Mouse (Mus musculus): Measurements from ENCODE around the gene Myocos.
"Not testable (repeated sequence)": the region's sequence is repeated elsewhere in the genome, so short reads cannot be mapped to it uniquely, and the experiment has no call there.

Myocos gene

DNA sequence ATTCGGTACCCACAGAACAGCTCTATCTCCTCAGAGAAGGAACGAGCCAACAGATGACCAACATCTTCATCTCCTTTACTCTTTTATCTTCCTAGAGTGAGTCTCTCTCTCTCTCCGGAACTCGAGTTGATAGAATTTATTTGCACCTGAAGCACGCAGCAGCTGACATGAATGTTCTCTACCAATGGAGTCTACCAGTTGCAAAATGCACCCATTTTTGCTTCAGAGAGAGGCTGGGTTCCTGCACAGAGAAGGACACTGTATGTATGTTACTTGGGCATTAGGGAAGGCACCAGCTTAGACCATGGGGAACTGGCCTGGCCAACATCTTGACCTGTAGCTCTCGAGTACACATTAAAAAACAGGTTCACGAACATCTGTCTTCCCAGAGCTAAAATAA, at the start of gene Myocos:
Gene Myocos (minus strand): TSS at position 101 of the 400 bp plus-strand sequence.
- no peak for DNase-seq (ENCODE audit: extremely low read depth, low read depth)

DNA sequence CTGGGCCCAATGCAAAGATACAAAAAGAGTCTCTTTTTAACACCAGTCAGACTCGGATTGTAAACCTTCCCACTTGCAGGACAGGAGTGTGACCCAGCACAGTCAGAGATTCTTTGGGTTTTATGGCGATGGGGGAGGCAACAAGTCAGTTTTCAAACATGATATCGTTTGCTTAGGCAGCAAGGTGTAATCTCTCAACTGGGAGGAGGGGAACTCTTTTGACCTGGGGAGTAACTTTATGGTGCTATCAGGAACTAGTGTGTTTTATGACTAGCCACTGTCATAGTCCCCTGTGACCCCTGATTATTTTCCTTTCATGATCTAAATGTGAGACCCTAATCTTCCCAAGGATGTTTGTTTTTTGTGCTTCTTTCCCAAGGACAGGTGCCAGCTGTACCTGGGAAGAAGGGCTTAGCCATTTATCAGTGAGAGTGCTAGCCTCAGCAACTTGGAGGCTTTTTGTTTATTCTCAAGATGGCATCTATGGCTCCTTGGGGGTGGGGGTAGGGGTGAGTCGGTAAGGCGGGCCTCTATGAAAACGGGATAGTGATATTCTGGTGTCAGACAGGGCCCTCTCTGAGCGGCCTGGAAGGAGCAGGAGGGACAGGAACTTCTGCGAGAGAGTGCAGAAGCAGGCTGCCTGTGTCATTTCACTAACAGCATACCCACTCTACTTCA, 42.5 kb upstream of the Myocos start:
- DNase-seq (ENCODE audit: extremely low read depth, low read depth): no peak

DNA sequence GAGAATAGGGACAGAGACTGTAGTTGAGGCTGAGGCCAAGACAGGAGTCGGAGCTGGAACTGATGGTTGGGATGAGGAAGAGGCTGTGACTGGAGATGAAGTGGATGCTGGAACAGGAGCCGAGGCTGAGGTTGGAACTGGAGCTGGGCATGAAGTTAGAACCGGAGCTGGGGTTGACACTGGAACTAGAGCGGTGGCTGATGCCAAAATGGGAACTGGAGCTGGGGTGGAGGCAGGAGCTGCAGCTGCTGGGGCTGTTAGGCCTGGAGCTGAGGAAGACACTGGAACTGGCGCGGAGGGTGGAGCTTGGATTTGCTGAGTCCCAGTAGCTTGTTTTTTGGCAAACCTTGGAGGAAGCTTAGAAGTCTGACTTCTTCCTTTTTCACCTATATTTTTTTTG, 39.8 kb upstream of the Myocos start:
- no peak for DNase-seq (ENCODE audit: extremely low read depth, low read depth)

DNA sequence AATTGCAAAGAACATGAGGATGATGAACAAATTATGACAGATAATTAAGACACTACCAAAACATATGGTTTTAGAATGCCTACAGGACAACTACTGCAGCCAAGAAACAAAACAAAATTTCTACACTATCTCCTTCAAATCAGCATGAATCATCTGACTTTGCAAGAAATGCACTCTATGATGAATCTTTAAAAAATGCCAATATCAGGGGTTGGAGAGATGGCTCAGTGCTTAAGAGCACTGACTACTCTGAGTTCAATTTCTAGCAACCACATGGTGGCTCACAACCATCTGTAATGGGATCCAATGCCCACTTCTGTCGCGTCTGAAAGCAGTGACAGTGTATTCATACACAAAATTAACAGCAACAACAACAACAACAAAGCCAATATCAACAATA, 35.7 kb upstream of the Myocos start:
- DNase-seq (ENCODE audit: extremely low read depth, low read depth): no peak

DNA sequence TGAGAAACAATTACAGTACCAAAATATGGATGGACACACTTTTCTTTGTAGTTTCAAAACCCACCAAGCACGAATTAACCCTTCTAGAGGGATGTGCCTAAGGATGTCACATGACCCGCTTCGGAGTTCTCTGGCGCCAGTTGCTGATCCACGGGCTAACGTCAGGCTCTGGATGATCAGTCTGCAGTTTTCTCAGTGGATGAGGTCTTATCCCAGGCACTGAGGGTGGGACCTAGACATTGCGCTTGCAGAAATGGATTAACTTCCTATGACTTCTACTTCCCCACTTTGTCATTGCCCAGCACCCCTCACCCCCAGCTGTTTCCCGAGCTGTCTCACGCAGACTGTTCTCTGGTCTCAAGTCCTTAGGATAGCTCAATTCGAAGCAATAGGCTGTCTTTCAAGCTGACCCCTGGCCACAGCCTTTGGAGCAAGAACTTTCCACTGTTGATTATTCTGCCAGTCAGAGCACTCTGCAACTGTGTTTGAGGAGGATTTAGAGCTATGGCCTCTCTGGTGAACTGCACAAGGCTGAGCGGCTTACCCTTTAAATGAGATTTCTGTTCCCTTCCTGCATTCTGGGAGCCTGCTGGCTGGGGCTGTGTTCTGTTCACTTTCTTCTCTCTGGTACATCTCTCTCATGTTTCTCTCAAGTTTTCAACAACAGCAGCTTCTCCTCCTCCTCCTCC, 7.6 kb upstream of the Myocos start:
- peak; percentile 33 for DNase-seq (ENCODE audit: extremely low read depth, low read depth)

DNA sequence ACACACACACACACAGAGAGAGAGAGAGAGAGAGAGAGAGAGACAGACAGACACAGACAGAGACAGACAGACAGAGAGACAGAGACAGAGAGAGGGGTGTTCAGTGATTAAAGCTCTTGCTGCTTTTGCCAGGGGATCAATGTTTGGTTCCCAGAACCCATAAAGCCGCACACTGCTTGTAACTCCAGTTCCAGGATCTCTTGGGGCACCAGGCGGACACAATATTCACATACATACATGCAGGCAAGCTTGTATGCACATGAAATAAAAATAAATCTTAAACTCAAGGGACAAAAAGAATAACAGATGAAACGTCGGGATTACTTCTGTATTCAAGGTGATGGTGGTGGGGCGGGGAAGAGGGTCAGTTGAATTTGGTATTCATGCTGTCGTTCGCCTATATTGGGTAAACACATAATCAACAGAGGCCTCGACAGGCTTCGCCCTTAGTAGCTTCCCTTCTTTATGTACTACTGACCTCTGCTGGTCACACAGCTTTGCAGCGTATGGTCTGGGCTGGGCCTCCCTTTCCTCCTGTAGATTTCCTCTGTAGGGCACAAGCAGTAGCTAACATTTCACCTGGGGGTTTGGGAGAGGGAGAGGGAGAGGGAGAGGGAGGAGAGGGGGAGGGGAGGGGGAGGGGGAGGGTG, 6.9 kb upstream of the Myocos start:
- peak; percentile 63 for DNase-seq (ENCODE audit: extremely low read depth, low read depth)

DNA sequence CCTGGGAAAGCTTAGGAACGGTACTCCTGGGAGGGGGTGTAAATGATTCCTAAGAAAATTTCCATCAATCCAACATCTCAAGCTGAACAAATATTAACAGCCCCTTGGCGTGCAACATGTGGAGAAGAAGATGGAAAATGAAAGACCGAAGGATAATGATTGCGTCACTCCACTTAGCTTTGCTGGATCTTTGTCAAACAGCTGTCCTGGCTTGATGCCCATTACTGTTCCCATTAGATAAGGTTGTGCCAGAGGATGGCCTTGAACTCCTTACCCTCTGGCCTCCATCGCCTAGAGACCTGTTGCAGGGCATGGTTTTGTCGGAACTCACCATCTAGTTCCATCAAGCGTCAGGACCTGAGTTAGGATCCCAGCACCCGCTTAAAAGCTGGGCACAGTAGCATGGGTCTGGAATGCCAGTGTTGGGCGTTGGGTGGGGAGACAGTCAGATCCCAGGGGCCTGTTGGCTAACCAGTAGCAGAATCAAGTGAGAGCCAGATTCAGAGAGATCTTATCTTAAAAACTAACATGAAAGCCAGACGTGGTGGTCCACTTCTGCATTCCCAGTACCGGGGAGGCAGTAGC, 2.3 kb upstream of the Myocos start:
- DNase-seq (ENCODE audit: extremely low read depth, low read depth): peak; percentile 11

DNA sequence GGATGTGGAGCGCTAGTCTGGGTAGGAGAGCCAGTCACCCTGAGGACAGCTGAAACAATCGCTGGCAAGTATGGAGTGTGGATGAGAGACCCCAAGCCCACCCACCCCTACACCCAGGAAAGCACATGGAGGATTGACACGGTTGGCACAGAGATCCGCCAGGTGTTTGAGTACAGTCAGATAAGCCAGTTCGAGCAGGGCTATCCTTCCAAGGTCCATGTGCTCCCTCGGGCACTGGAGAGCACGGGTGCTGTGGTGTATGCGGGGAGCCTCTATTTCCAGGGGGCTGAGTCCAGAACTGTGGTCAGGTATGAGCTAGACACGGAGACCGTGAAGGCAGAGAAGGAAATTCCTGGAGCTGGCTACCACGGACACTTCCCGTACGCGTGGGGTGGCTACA, 9.6 kb downstream of the Myocos start:
- no peak for DNase-seq (ENCODE audit: extremely low read depth, low read depth)

DNA sequence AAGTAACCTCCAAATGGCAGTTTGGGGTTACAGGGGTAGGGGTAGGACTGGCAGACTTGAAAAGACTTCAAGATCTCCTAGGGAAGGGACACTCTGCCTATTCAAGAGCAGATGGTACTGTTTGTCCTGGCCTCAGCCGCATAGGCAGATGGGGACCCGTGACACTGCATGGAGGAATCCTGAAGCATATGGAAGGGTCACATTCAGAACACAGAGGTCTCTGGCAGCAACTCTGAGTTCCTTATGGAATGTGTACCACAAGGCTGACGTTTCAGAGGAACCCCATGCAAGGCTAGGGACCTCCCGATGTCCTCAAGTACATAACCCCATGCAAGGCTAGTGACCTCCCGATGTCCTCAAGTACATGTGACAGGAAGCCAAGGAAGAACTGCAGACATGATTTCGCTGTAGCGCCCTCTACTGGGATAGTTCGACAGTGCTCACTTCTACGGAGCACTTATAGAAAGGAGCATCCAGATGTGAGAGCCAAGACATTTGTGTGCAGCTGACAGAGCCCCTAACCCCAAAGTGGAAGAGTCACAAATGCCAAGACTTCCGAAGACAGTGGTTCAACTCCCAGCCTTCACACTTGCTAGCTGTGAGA, 11.8 kb downstream of the Myocos start:
- peak; percentile 33 for DNase-seq (ENCODE audit: extremely low read depth, low read depth)

DNA sequence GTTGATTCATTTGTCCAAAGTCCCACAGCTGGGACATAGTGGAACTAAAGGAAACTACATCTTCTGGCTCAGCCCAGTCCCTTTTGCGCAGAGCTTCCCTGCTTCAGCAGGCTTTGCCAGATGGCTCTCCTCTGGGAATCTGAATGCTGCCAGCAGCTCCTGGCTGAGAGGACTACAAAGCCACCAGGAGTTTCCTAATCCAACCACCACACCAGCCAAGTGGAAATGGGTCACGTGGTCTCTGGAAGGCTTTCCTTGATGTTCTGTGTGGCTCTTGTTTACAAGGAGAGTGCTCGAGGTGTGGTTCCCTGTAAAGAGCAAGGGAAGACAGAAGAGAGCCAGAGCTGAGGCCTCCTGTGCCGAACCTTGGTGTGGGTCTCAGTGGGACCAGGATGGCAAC, 14.3 kb downstream of the Myocos start:
- no peak for DNase-seq (ENCODE audit: extremely low read depth, low read depth)

DNA sequence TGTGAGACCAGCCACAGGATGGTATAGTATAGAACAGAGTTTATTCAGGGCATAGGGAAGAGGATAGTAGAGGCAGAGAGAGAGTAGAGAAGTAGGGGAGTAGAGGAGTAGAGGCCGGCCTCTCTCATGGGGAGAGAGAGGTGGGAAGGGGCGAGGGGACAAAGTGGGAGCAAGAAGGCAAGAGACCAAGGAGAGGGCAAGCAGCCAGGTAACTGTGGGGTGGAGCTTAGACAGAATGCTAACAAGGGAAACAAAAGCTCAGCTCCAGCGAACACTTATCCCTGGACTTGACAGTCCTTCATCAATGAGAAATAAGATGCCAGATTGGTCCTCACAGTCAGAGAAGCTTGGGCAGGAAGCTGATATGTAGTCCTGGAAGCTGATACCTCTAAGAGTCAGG, 15.4 kb downstream of the Myocos start:
- no peak for DNase-seq (ENCODE audit: extremely low read depth, low read depth)

DNA sequence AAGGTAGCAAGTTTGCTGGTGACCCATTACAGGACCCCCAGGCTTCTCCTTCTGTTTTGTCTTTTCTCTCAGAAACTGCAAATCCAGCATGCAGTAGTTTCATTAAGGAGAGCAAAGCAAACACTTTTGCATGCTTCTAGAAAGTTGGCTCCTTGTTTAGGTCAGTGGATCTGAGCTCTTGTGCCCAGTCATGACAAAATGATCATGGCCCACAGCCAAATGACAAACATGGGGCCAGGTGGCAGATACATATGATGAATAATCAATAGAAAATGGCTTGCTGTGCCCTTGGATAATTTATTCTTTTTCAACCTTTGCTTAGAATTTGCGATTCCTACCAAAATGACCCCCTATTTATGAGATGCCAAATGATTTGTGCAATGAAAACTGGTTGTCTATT, 18.2 kb downstream of the Myocos start:
- DNase-seq (ENCODE audit: extremely low read depth, low read depth): no peak

DNA sequence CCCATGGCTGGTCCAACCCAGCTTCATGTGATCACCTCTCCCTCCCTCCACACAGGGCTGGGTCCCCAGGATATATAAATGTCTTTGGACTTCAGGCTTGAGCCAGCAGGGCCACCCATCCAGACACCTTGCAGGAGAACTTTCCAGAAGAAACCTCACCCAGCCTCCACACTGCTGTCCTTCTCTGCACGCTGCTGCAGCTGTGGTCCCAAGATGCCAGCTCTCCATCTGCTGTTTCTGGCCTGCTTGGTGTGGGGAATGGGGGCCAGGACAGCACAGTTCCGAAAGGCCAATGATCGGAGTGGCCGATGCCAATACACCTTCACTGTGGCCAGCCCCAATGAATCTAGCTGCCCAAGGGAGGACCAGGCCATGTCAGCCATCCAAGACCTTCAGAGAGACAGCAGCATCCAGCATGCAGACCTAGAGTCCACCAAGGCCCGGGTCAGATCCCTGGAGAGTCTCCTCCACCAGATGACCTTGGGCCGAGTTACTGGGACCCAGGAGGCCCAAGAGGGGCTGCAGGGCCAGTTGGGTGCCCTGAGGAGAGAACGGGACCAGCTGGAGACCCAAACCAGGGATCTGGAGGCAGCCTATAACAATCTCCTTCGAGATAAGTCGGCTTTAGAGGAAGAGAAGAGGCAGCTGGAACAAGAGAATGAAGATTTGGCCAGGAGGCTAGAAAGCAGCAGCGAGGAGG, 18.8 kb downstream of the Myocos start, which contains the start of gene Myoc:
Gene Myoc (plus strand): TSS at position 105 of the 700 bp plus-strand sequence.
- no peak for DNase-seq (ENCODE audit: extremely low read depth, low read depth)

DNA sequence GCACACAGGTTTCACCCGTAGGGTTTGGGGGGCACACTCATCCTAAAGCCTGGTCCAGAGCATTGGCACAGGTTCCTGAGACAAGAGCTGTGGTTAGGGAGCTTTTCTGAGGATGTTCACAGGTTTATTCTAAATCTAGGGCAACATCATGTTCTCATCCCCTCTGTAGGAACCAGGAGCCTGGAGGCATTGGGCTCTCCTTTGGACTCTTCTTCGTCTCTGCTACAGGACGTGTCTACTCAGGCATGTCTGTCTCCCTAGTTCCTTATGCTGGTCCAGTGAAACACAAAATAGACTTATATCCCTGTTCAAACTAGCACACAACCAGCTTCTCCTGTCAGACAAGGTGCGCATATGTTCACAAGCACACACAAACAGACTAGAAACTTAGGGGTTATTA, 19.5 kb downstream of the Myocos start:
- DNase-seq (ENCODE audit: extremely low read depth, low read depth): no peak

DNA sequence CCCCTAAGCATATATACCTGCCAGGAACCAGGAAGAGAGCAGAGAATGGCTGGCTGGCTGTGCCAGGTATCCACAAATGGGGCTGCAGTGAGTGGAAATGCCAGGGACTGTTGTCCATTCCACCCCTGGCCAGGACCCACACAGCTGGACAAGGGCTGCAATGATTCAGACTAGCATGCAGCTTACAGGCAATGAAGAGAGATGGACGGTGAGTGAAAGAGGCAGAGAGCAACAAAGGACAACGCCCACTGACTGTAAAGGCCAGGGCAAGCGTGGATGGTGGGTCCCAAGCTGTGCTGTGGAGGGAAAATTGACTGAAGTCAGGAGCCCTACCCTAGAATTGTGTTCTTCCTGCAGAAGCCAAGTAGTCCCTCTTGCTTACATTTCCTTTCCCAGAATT, 21.5 kb downstream of the Myocos start:
- no peak for DNase-seq (ENCODE audit: extremely low read depth, low read depth)

DNA sequence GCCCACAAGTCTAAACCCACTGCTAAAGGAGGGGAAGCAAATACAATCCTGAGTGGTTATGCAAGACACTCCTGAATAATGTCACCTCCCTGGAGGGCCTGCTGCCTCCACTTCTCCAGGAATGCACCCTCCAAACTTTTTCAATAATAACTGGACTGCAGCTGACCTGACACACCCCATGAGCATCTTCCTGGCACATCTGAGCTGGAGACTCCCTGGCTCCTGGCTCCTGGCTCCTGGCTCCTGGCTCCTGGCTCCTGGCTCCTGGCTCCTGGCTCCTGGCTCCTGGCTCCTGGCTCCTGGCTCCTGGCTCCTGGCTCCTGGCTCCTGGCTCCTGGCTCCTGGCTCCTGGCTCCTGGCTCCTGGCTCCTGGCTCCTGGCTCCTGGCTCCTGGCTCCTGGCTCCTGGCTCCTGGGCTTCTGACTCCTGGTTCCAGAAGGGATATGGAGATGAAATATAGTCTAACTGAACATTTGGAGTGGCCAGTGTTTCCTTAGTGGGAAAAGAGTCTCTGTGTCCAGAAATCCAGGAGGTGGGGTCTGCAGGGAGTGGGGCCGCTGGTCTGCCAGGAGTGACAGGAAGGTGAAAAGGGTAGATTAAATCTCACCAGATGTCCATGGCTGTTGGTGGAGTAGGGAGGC, 22.6 kb downstream of the Myocos start:
- DNase-seq (ENCODE audit: extremely low read depth, low read depth): not testable (repeated sequence)

DNA sequence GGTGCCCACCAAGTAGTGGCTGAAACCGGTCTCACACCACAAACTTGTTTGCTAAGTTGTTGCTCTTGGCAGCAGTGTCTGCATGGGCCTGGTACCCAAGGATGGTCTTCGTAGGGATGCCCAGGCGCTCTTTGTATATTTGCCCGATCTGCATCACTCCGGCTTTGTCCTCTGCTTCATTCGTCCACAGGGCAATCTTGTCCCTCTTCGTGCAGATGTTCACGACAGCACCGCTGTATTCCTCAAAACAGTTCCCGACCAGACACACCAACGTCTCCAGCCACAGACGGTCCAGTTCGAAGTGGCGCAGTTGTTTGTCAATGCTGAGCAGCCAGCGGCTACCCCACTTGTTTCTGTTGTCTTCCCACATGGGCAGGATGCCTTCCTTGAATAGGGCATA, 29.7 kb downstream of the Myocos start:
- DNase-seq (ENCODE audit: extremely low read depth, low read depth): not testable (repeated sequence)

DNA sequence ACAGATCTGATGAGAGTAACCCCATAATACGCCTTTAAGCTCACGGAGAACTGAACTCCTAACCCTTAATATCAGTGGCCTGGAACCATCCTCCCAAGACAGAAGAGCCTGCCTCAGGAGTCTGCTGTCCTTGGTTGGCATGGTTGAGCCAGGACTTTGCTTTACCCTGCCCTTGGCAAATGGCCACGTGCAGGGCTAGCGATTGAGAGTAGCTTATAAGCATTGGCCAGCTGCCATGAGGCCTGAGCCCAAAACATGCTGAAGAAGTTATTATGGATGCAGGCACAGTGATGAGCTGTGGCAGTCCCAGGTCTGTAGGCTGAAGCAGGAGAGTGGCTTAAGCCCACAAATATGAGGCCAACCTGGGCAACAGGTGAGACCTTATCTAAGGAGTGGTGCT, 30.2 kb downstream of the Myocos start:
- not testable (repeated sequence) for DNase-seq (ENCODE audit: extremely low read depth, low read depth)

DNA sequence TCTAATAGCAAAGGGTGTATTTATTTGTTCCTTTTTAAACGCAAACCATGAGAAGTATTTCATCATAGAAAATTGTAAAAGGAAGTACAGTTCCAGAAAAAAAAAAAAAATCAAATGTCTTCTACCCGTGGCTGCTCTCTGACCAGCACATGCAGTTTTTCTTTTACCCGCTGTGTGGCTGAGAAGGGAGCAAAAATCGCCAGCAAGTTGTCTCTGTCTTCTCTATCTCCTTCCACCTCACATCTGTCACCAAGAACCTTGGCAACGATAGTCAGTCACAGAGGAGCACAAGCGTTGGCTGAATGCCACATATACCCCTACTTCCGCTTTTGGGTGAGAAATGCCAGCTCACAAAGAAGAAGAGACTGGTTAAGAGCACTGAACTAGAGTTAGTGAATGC, 32.8 kb downstream of the Myocos start:
- peak; percentile 92 for DNase-seq (ENCODE audit: extremely low read depth, low read depth)

DNA sequence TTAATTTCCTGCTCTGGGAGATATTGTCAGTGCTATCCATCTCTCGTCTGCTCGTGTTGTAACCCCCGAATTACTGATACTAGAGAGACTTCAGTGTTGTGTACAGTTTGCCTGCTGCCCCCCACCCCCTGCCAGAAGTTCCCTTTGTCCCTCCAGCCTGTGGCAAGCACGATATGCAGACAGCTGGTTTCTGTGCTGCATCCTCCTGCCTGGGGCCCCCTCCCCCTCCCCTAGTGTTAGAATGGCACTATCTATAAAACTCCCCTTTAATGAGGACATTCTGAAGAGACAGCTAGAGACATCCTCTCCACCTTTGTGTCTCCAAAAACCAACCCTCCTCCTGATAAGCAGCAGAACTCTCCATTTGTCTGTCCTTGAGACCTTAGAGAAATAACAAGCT, 34.1 kb downstream of the Myocos start:
- DNase-seq (ENCODE audit: extremely low read depth, low read depth): no peak

DNA sequence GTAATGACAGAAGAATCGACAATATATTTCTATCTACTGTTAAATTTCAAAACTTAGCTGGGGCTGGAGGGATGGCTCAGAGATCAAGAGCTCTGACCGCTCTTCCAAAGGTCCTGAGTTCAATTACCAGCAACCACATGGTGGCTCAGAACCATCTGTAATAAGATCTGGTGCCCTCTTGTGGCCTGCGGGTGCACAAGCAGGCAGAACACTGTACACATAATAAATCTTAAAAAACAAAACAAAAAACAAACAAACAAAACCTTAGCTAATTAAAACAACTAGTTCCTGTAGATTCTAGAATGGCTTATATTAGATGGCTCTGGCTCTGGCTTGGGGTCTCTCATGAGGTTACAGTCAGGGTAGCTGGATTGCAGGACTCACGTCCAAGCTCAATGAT, 37.5 kb downstream of the Myocos start:
- DNase-seq (ENCODE audit: extremely low read depth, low read depth): no peak
